Mouse (Mus musculus) thymus, adult 2 months (tissue): ENCODE results near the gene Akap10. TPM values are rescaled to one million over a fixed set of nuclear protein-coding genes. Genes with fewer than 3 reads are reported as not detected.

Experiments
- DNase-seq: peaks from one replicate; pipeline ENCODE4 v3.0.0; 2021
- H3K27ac ChIP-seq: fragments of 200-500 bp; 2 replicates; pipeline ENCODE4 v1.5.1; 2012; ENCODE audit warnings: low read length, control low read depth; ENCODE audit not compliant: control insufficient read depth, insufficient read depth
- H3K27me3 ChIP-seq: fragments of 200-500 bp; 2 replicates; pipeline ENCODE4 v1.6.1; 2012; ENCODE audit warnings: mild to moderate bottlenecking, low read length, moderate library complexity, mixed read lengths; ENCODE audit not compliant: control insufficient read depth, insufficient read depth
- H3K36me3 ChIP-seq: fragments of 200-500 bp; 2 replicates; pipeline ENCODE4 v1.6.1; 2012; ENCODE audit warnings: mild to moderate bottlenecking, low read length, moderate library complexity; ENCODE audit not compliant: control insufficient read depth, insufficient read depth
- H3K4me1 ChIP-seq: fragments of 200-500 bp; replicated peaks from 2 replicates; pipeline ENCODE4 v1.6.1; 2012; ENCODE audit warnings: low read length; ENCODE audit not compliant: control insufficient read depth, insufficient read depth
- H3K4me3 ChIP-seq: fragments of 200-500 bp; 2 replicates; pipeline ENCODE4 v1.5.1; 2012; ENCODE audit warnings: mild to moderate bottlenecking, low read length, control low read depth, moderate library complexity; ENCODE audit not compliant: control insufficient read depth, insufficient read depth
- CTCF ChIP-seq: fragments of 200-500 bp; IDR thresholded peaks from 2 replicates; pipeline ENCODE4 v1.5.1; 2012; ENCODE audit warnings: mild to moderate bottlenecking, control low read depth, low read length, moderate library complexity, borderline replicate concordance; ENCODE audit not compliant: control insufficient read depth, poor library complexity, insufficient read depth; ENCODE audit errors: extremely low read depth
- POLR2A ChIP-seq: fragments of 200-500 bp; IDR thresholded peaks from 2 replicates; pipeline ENCODE4 v1.6.1; 2012; ENCODE audit warnings: mild to moderate bottlenecking, low read length, control low read depth, moderate library complexity; ENCODE audit not compliant: control insufficient read depth, poor library complexity, insufficient read depth; ENCODE audit errors: extremely low read depth
- WGBS: fragments of 180-500 bp; shearing (Covaris S2); methylation state at CpG from one replicate; pipeline ENCODE4 v1.1.7; 2018; 5-methylcytosine and 5-hydroxymethylcytosine counted together
- polyA plus RNA-seq: library from polyadenylated mRNA; depleted of rRNA; stranded (reverse); fragments of >200 nt; gene quantifications from 2 replicates; pipeline ENCODE4 v1.2.3, GENCODE M21; 2012

The Akap10 gene
- polyA plus RNA-seq, 1 experiment, result 23.9 TPM

DNA sequence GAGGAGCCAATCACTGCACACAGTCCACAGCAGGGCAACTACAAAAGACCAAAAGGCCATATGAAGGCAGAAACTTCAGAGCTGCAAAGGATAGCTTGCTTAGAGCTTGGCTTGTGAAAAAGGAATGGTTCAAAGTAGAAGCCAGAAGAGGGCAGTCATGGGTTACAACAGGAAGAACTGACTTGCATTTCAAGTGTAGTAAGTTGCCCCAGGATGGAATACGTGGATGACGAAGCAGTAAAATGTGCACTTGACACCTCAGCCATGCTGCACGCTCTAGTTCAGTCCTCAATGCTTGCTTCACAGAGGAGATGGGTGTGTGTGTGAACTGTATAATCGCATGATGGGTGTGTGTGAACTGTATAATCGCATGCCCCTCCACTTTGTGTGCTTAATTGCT lies 47.9 kb downstream of the Akap10 start:
- WGBS, result 78% methylated on average over 5 of the region's 5 CpGs
- peak; percentile 9 for DNase-seq

GRCm38 (mm10) chr11:61879921-61880320 lies 50.1 kb downstream of the Akap10 start:
- Histone ChIP-seq H3K4me3 (no peak overlapping the region), H3K4me1 (no peaks in the 10 kb centered on the region), H3K27ac (no peak overlapping the region), H3K36me3 (peaks cover 65% of the 10 kb centered on the region), H3K27me3 (no peaks in the 10 kb centered on the region)
- no peak for TF ChIP-seq POLR2A
- no peak for TF ChIP-seq CTCF
- DNase-seq, result no peak

More for the DNA sequence above, 47.9 kb downstream of the Akap10 start:
- Histone ChIP-seq H3K36me3 (peaks cover 62% of the 10 kb centered on the region), H3K27me3 (no peaks in the 10 kb centered on the region), H3K4me1 (no peaks in the 10 kb centered on the region), H3K4me3 (no peak overlapping the region), H3K27ac (no peak overlapping the region)
- TF ChIP-seq CTCF, result no peak
- no peak for TF ChIP-seq POLR2A

- TF ChIP-seq POLR2A (no peak), CTCF (no peak)
- 98% methylated on average over 5 of the region's 5 CpGs for WGBS
- Histone ChIP-seq H3K27ac (no peak overlapping the region), H3K4me3 (no peak overlapping the region), H3K36me3 (peaks cover 67% of the 10 kb centered on the region), H3K27me3 (no peaks in the 10 kb centered on the region), H3K4me1 (no peaks in the 10 kb centered on the region)
- no peak for DNase-seq
Observed at GRCm38 (mm10) chr11:61871881-61872280, 58.2 kb downstream of the Akap10 start.

DNA sequence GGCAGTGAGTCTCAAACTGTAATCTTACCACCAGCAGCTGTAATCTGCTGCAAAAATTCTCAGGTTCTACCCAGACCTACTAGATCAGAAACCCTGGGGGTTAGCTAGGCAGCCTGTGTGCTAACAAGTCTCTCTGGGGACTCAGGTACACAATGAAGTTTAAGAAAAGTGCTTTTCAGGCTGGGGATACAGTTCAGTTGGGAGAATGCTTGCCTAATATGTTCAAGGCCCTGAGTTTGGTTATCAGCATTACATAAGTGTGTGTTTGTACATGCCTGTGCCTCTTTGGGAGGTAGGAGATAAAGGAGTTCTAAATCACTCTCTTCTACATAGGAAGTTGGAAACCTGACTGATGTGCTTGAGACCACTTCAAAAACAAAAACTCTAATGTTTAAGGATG lies 63.2 kb downstream of the Akap10 start:
- no peak overlapping the region for H3K4me3 ChIP-seq
- TF ChIP-seq CTCF (no peak), POLR2A (no peak)
- H3K27me3 ChIP-seq, result no peaks in the 10 kb centered on the region
- no peak for DNase-seq
- no peak overlapping the region for H3K27ac ChIP-seq
- H3K36me3 ChIP-seq, result peaks cover 25% of the 10 kb centered on the region
- peaks cover 2% of the 10 kb centered on the region for H3K4me1 ChIP-seq

DNA sequence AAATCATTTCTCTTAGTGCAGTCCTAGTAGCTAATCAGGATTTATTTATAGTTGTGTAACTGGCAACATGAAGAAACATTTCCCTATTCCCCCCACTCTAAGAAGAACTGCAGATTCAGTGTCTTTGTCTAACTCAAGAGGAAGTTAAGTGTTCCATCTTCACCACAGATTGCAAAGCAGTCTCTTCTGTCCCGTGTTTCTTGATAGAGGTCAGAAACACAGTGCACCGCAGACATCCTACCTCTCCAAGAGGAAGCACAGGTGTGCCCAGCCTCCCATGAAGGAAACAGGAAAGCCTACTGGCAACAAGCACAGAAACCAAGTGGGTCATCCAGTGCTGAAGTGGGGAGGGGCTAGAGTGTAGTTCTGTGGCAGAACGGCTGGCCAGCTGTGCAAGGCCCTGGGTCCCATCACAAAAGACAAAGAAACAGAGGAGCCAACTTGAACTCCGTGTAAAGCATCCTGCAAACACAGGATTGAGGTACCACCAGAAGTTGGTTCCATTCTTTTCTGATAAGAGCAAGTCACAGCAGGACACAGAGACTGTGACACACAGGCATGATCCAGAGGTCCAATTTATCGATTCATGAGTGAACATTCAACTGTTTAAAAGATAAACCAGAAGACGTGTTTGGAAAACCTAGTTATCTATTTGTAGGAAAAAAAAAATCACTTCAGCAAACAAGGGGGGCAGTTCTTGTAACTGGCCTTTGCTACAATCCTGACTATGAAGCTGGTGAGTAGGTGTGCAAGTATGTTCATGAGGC lies 68.1 kb downstream of the Akap10 start:
- TF ChIP-seq POLR2A, result no peak
- TF ChIP-seq CTCF, result no peak
- no peak overlapping the region for H3K27ac ChIP-seq
- 37% methylated on average over 6 of the region's 6 CpGs for WGBS

GRCm38 (mm10) chr11:61859316-61859715 lies 70.7 kb downstream of the Akap10 start:
- Histone ChIP-seq H3K27me3 (no peaks in the 10 kb centered on the region), H3K4me3 (no peak overlapping the region), H3K36me3 (no peaks in the 10 kb centered on the region), H3K4me1 (peaks cover 6% of the 10 kb centered on the region), H3K27ac (no peak overlapping the region)
- WGBS, result 88% methylated on average over 1 of the region's 1 CpGs
- no peak for TF ChIP-seq POLR2A
- no peak for TF ChIP-seq CTCF
- no peak for DNase-seq

More for the DNA sequence above, 68.1 kb downstream of the Akap10 start:
- peaks cover 4% of the 10 kb centered on the region for H3K4me1 ChIP-seq
- H3K36me3 ChIP-seq, result no peaks in the 10 kb centered on the region
- H3K4me3 ChIP-seq, result no peak overlapping the region
- DNase-seq, result no peak
- H3K27me3 ChIP-seq, result no peaks in the 10 kb centered on the region
